Mouse (Mus musculus): ENCODE results near the gene Cenpj.
A peak's percentile ranks its signal among the peaks of the same experiment; 100 is the strongest.

Cenpj gene

DNA sequence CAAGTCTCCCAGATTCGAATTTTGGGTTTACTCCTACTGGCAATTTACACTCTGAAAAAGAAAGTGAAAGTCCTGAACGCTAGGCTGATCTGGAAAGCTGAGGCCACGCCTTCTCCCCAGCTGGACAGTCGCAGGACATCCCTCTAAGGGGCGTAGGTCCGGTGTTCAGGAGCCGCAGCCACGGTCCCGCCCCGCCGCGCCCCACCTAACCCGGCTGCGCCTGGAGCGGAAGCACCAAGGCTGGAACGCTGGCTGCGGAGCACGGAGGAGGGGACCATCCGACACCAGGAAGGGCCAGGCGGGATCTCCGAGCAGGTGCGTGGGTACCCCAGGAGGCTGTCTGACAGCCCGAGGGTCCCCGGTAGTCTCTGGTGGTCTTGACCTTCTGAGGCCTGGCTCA lies at the start of gene Cenpj, which contains the start of gene Parp4:
Gene Cenpj, minus strand, starts transcription at position 10 of the 400 bp plus-strand sequence.
Gene Parp4, plus strand, starts transcription at position 204 of the 400 bp plus-strand sequence.
- DNase-seq (ENCODE audit: low spot score), result peak; percentile 21

DNA sequence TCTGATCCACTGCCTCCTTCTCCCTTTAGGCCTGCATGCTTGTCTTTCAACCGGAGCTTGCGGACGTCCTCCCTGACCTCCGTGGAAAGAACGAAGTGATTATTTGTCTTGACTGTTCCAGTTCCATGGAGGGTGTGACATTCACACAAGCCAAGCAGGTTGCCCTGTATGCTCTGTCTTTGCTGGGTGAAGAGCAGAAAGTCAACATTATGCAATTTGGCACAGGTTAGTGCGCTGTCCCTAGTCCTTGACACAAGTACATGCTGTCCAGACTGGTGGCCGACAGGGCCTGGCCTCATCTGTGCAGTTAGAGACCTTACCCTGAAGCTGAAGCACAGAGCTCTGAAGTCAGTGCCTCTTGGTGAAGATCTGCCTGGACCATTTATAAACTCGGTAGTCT lies 45.2 kb upstream of the Cenpj start:
- DNase-seq (ENCODE audit: low spot score), result no peak

DNA sequence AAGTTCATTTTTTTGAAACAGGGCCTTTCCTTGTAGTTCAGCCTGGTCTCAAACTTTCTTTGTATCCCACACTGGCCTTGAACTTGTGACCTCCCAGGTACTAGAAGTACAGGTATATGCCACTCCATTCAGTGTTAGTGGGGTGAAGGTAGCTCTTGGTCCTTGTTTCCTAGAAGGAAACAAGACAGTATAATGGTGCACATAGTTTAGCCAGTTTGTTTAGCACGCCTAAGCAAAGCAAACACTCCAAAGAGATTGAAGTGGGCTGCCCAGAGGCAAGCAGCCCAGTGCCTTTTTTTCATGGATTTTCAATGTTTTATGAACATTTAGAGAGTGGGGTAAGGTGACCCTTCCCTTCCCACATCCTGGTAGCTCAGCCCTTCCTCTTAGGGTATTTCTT lies 42.2 kb upstream of the Cenpj start:
- no peak for DNase-seq (ENCODE audit: low spot score)

DNA sequence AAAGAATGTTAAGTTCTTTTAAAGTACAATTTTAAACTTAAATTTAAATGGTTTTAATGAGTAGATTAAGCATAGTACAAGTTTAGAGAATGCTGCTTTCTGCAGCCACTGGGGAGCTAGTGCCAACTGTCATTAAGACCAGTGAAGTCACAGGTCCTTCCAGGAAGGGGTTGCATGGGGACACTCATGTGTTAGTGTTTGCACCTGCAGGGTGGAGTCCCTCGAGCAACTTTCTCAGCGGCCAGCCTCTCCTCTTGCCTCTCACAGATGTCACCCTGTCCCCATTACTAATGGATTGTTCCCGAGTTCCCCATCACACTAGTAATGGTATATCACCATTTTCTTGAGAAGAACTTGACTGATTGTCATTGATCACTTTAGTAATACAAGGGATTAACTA lies 38.0 kb upstream of the Cenpj start:
- DNase-seq (ENCODE audit: low spot score), result no peak

DNA sequence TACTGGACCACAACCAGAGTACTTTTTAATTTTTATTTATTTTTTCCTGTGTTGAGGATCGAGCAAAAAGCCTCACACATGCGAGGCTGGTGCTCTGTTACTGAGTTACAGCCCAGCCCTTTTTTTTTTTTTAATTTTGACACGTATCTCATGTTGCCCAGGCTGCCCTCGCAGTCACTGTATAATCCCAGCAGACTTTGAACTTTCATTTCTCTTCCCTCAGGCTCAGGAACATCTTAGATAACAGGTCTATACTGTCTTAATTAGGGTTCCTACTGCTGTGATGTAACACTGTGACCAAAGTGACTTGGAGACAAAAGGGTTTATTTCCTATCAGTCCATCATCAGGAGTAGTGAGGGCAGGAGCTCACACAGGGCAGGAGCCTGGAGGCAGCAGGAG lies 29.9 kb upstream of the Cenpj start:
- no peak for DNase-seq (ENCODE audit: low spot score)

- no peak for DNase-seq (ENCODE audit: low spot score)
Observed at GRCm38 (mm10) chr14:56604438-56604837, 29.2 kb upstream of the Cenpj start.

DNA sequence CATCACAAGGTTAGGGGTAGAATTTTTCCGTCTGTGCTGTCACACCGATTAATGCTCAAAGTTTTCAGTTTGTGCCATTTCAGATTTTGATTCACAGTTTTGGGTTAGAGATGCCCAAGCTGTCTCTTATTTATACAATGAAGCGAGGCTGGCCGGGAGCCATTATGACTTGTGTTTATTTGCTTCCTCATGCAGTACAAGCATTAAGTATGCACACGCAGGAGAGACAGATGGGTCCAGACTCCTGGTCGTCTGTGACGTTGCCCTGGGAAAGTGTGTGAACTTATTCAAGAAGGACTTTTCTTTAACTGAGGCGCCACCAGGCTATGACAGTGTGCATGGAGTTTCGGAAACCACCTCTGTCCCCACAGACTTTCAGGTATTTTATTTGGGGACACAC lies 26.8 kb upstream of the Cenpj start:
- DNase-seq (ENCODE audit: low spot score), result no peak

- DNase-seq (ENCODE audit: low spot score), result no peak
Observed at GRCm38 (mm10) chr14:56598759-56599158, 23.5 kb upstream of the Cenpj start.

DNA sequence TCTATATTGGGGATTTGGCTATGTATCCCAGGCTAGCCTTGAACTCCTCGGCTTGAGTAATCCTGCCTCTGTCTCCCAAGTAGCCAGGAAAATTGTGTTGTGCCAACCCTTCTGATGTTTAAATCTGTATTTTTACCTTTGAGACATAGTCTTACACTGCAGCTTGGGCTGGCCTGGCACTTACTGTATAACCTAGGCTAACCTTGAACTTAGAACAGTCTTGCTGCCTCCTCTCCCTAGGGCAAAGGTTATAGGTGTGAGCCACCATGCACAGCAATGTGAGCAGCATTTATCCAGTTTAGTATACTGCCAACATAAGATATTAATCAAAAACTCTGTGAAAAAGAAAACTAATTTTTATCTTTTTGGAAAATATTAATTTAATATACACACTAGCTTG lies 19.6 kb upstream of the Cenpj start:
- no peak for DNase-seq (ENCODE audit: low spot score)

DNA sequence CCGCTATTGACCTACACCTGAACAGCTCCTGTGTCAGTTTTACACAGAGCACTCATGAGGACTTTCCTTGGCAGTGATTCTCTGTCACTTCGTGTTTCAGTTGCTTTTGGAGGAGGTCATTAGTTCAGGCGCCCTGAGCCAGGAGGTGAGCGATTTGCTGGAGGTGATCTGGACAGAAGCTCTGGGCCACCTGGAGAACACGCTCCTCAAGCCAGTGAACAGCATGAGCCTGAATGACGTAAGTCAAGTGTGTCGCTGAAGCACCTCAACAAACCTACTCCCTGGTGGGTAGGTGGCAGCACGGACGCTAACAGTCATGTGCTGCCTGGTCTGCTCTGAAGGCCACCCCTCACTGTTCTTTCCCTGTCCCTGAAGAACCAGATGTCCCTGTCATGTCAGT lies 17.0 kb upstream of the Cenpj start:
- DNase-seq (ENCODE audit: low spot score), result no peak

DNA sequence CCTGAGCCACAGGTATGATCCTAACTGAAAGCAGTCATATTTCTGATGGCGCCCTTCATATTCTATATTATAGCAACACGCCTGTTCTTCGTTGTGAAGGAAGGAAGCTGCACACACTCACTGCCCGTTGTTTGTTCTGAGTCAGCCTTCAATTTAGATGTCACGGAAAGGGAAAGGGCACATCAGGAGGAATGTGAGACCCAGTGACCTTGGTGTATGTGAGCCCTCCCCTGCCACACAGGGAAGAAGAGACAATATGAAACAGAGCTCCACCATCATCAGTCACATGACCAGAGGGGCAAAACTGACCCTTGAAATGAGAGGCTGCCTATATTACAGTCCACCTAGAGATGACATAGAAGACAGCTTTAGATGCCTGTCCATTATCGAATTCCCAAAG lies 7.1 kb upstream of the Cenpj start:
- no peak for DNase-seq (ENCODE audit: low spot score)

DNA sequence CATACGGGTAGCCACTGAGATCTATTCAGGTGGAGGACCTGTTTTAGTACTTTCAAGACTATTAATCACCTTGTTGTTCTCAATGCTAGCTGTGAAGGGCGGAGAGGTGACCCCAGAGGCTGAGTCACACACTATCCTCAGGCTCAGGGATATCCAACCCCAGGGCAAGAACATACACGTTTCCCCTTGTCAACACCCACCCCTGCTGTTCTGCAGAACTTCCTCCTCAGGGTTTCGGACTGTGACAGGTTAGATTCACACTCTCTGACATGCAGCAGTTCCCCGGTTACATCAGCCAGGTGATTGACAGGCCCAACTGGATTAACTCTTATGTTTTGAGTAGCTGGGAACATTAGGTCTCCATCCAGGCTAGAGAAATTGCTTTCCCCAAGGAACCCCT lies 5.9 kb upstream of the Cenpj start:
- no peak for DNase-seq (ENCODE audit: low spot score)

GRCm38 (mm10) chr14:56579011-56579410 lies 3.8 kb upstream of the Cenpj start:
- no peak for DNase-seq (ENCODE audit: low spot score)

GRCm38 (mm10) chr14:56575969-56576901 lies 1.0 kb upstream of the Cenpj start:
- no peak for DNase-seq (ENCODE audit: low spot score)

DNA sequence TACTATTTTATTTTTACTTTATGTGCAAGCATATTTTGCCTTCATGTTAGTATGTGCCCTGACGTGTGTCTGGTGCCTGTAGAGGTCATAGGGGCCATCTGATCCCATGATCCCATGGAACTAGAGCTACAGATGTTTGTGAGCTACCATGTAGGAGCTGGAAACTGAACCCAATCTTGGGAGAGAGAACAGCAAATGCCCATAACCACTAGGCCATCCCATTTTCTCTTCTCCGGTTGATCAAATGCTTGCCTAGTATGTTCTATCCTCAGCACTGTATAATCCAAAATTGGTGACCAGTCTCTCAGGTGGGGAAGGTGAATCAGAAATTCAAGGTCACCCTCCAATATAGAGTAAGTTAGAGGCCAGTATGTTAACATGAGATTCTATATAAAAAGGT lies 2.7 kb downstream of the Cenpj start:
- DNase-seq (ENCODE audit: low spot score), result no peak

- DNase-seq (ENCODE audit: low spot score), result peak; percentile 87
Observed at GRCm38 (mm10) chr14:56571310-56572093, 3.7 kb downstream of the Cenpj start.

GRCm38 (mm10) chr14:56569041-56569440 lies 6.2 kb downstream of the Cenpj start:
- no peak for DNase-seq (ENCODE audit: low spot score)

DNA sequence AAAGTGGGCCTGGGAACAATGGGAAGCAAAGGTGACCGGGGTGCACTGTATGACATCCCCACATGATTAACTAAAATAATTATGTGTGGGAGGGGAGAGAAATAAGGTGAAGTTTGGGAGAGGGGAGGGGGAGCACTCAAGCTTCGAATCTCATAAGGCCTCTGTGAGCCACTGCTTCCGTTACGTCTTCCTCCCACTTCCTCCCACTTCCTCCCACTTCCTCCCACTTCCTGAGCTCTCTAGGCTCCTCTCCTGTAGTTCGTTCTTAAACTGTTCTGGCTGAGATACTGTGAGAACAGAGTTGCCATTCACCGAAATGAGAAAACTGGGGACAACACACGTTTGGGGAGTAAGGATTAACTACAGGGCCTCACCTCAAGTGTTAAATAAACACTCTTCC lies 7.7 kb downstream of the Cenpj start:
- no peak for DNase-seq (ENCODE audit: low spot score)

DNA sequence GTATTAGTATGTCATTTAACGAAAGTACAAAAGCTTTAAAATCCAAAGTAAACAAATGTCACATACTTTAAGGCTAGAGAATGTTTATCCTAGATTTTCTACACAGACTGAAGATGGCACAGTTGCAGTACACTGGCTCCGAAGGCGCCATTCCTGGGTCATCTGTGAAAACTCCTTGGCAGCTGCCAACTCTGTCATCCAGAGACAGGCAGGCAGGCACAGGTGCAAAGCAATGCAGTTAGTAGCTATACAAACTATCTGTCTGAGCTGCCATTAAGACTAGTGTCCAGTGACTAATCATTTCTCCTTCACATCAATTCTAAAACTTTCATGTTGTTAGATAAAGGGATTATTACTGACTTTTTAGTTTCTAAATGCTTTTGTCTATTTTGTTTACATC lies 16.1 kb downstream of the Cenpj start:
- DNase-seq (ENCODE audit: low spot score), result no peak

- no peak for DNase-seq (ENCODE audit: low spot score)
Observed at GRCm38 (mm10) chr14:56554716-56555115, 20.5 kb downstream of the Cenpj start.

DNA sequence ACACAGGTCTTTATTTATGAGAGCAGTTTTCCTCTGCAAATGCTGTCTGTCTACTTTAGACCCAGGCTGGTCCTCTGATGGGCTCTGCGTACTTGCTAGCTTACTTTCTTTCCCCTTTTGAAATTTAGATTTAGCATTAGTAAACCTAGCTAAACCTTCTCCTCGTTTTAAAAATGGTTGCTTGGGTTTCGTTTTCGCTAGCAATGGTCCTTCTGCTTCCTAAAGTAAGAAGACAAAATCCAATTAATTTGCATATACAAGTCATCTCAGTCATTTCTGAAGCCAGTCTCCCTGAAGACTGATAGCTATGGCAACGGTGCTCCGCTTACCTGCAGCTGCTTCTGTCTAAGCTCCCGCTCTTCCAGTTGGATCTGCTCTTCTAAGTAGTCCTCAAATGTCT lies 21.9 kb downstream of the Cenpj start:
- no peak for DNase-seq (ENCODE audit: low spot score)

DNA sequence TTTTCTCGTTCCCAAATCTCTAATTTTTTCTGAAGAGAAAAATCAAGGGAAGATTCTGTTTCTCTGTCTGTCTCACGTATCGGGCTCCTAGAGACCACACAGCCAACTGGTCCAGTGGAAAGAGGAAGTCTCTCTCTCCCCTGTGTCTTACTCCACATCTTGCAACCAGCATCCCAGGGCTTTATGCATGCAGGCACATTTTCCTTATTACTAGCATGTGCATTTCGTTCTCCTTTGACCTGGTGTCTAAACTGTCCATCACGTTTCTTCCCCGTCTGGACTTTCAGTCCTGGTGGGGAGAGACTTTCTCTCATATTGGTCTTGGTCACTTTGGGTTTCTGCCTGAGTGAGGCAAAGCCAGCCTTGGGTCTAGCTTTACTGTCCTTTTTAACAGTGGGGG lies 22.3 kb downstream of the Cenpj start:
- DNase-seq (ENCODE audit: low spot score), result no peak

- no peak for DNase-seq (ENCODE audit: low spot score)
Observed at GRCm38 (mm10) chr14:56550960-56551359, 24.3 kb downstream of the Cenpj start.

Measured in layer of hippocampus, adult 9-10 months (tissue).